Mouse (Mus musculus): ENCODE data around the gene Arid3c. TPM values are rescaled to one million over a fixed set of nuclear protein-coding genes. Genes with fewer than 3 reads are reported as not detected.

Gene Arid3c
- polyA plus RNA-seq, 1 experiment = not detected

- peaks cover 28% of the 10 kb centered on the region; the same call in 1 of the 2 replicates for H3K4me1 ChIP-seq (ENCODE audit: control insufficient read depth, insufficient read depth, low read length)
- 26% methylated on average over 11 of the region's 11 CpGs for WGBS
- H3K36me3 ChIP-seq (ENCODE audit: control insufficient read depth, insufficient read depth, low read length) = no peaks in the 10 kb centered on the region; the same call in 1 of the 2 replicates
- H3K27me3 ChIP-seq (replicated peaks; ENCODE audit: control insufficient read depth, insufficient read depth, low read length) = no peaks in the 10 kb centered on the region
- no peak for TF ChIP-seq POLR2A (IDR thresholded peaks at IDR 0.05; ENCODE audit: low read depth, low read length)
- TF ChIP-seq CTCF (conservative IDR thresholded peaks at IDR 0.05; ENCODE audit: insufficient read depth, insufficient read length, low read depth, low read length) = no peak
- no peak overlapping the region for H3K4me3 ChIP-seq (ENCODE audit: insufficient read depth, low read depth, low read length)
- peak; percentile 82 for DNase-seq
- H3K27ac ChIP-seq (ENCODE audit: insufficient read depth, low read depth, low read length) = peak overlapping the region; percentile 98
These were observed 27.1 kb upstream of the Arid3c start for GRCm38 (mm10) chr4:41758021-41758420.

- no peak overlapping the region for H3K4me3 ChIP-seq (ENCODE audit: insufficient read depth, low read depth, low read length)
- TF ChIP-seq CTCF (conservative IDR thresholded peaks at IDR 0.05; ENCODE audit: insufficient read depth, insufficient read length, low read depth, low read length) (no peak), POLR2A (IDR thresholded peaks at IDR 0.05; ENCODE audit: low read depth, low read length) (no peak)
- H3K27me3 ChIP-seq (replicated peaks; ENCODE audit: control insufficient read depth, insufficient read depth, low read length) = no peaks in the 10 kb centered on the region
- H3K4me1 ChIP-seq (ENCODE audit: control insufficient read depth, insufficient read depth, low read length) = peaks cover 28% of the 10 kb centered on the region; the same call in 1 of the 2 replicates
- H3K36me3 ChIP-seq (ENCODE audit: control insufficient read depth, insufficient read depth, low read length) = no peaks in the 10 kb centered on the region; the same call in 1 of the 2 replicates
- DNase-seq = peak; percentile 63
- peak overlapping the region; percentile 98 for H3K27ac ChIP-seq (ENCODE audit: insufficient read depth, low read depth, low read length)
- WGBS = 68% methylated on average over 13 of the region's 13 CpGs
These were observed 26.4 kb upstream of the Arid3c start for GRCm38 (mm10) chr4:41757321-41757720.

GRCm38 (mm10) chr4:41756440-41756839, 25.5 kb upstream of the Arid3c start:
- Histone ChIP-seq H3K4me1 (ENCODE audit: control insufficient read depth, insufficient read depth, low read length) (peaks cover 22% of the 10 kb centered on the region; the same call in 1 of the 2 replicates), H3K4me3 (ENCODE audit: insufficient read depth, low read depth, low read length) (peak overlapping the region; percentile 78), H3K36me3 (ENCODE audit: control insufficient read depth, insufficient read depth, low read length) (no peaks in the 10 kb centered on the region; the same call in 1 of the 2 replicates), H3K27ac (ENCODE audit: insufficient read depth, low read depth, low read length) (peak overlapping the region; percentile 32), H3K27me3 (replicated peaks; ENCODE audit: control insufficient read depth, insufficient read depth, low read length) (no peaks in the 10 kb centered on the region)
- no peak for DNase-seq
- 59% methylated on average over 8 of the region's 8 CpGs for WGBS
- TF ChIP-seq POLR2A (IDR thresholded peaks at IDR 0.05; ENCODE audit: low read depth, low read length) (no peak), CTCF (conservative IDR thresholded peaks at IDR 0.05; ENCODE audit: insufficient read depth, insufficient read length, low read depth, low read length) (no peak)

- DNase-seq = peak; percentile 94
- peak within 1 kb of the TSS; percentile 78 for H3K4me3 ChIP-seq (ENCODE audit: insufficient read depth, low read depth, low read length)
- H3K27me3 ChIP-seq (replicated peaks; ENCODE audit: control insufficient read depth, insufficient read depth, low read length) = no peaks in the 10 kb centered on the region
- peaks cover 21% of the 10 kb centered on the region; the same call in 1 of the 2 replicates for H3K4me1 ChIP-seq (ENCODE audit: control insufficient read depth, insufficient read depth, low read length)
- TF ChIP-seq POLR2A (IDR thresholded peaks at IDR 0.05; ENCODE audit: low read depth, low read length) = peak; percentile 51
- TF ChIP-seq CTCF (conservative IDR thresholded peaks at IDR 0.05; ENCODE audit: insufficient read depth, insufficient read length, low read depth, low read length) = peak; percentile 86
- WGBS = under 1% methylated on average over 57 of the region's 57 CpGs
- H3K36me3 ChIP-seq (ENCODE audit: control insufficient read depth, insufficient read depth, low read length) = no peaks in the 10 kb centered on the region; the same call in 1 of the 2 replicates
- peak within 1 kb of the TSS; percentile 98 for H3K27ac ChIP-seq (ENCODE audit: insufficient read depth, low read depth, low read length)
These were observed 24.7 kb upstream of the Arid3c start, which contains the start of gene Sigmar1 for GRCm38 (mm10) chr4:41755338-41756305. Gene Sigmar1, minus strand, starts transcription at chr4:41756157.

GRCm38 (mm10) chr4:41754797-41755337, 23.9 kb upstream of the Arid3c start, which contains the start of gene Galt:
Gene Galt, plus strand, starts transcription at chr4:41755228.
- TF ChIP-seq CTCF (conservative IDR thresholded peaks at IDR 0.05; ENCODE audit: insufficient read depth, insufficient read length, low read depth, low read length) (no peak), POLR2A (IDR thresholded peaks at IDR 0.05; ENCODE audit: low read depth, low read length) (no peak)
- Histone ChIP-seq H3K27ac (ENCODE audit: insufficient read depth, low read depth, low read length) (peak within 1 kb of the TSS; percentile 96), H3K27me3 (replicated peaks; ENCODE audit: control insufficient read depth, insufficient read depth, low read length) (no peaks in the 10 kb centered on the region), H3K4me3 (ENCODE audit: insufficient read depth, low read depth, low read length) (peak within 1 kb of the TSS; percentile 78), H3K36me3 (ENCODE audit: control insufficient read depth, insufficient read depth, low read length) (no peaks in the 10 kb centered on the region; the same call in 1 of the 2 replicates), H3K4me1 (ENCODE audit: control insufficient read depth, insufficient read depth, low read length) (peaks cover 19% of the 10 kb centered on the region; the same call in 1 of the 2 replicates)
- DNase-seq = peak; percentile 91
- WGBS = 9% methylated on average over 14 of the region's 14 CpGs

- TF ChIP-seq POLR2A (IDR thresholded peaks at IDR 0.05; ENCODE audit: low read depth, low read length) = no peak
- no peak for TF ChIP-seq CTCF (conservative IDR thresholded peaks at IDR 0.05; ENCODE audit: insufficient read depth, insufficient read length, low read depth, low read length)
- Histone ChIP-seq H3K4me3 (ENCODE audit: insufficient read depth, low read depth, low read length) (no peak overlapping the region), H3K4me1 (ENCODE audit: control insufficient read depth, insufficient read depth, low read length) (peaks cover 4% of the 10 kb centered on the region; the same call in 1 of the 2 replicates), H3K27me3 (replicated peaks; ENCODE audit: control insufficient read depth, insufficient read depth, low read length) (no peaks in the 10 kb centered on the region), H3K27ac (ENCODE audit: insufficient read depth, low read depth, low read length) (no peak overlapping the region), H3K36me3 (ENCODE audit: control insufficient read depth, insufficient read depth, low read length) (no peaks in the 10 kb centered on the region; the same call in 1 of the 2 replicates)
- DNase-seq = no peak
- 72% methylated on average over 1 of the region's 1 CpGs for WGBS
These were observed 14.1 kb upstream of the Arid3c start for GRCm38 (mm10) chr4:41745021-41745420.
